Mouse (Mus musculus): ENCODE measurements around the gene Slc35a5. TPM values are rescaled to one million over a fixed set of nuclear protein-coding genes. Genes with fewer than 3 reads are reported as not detected.

Gene Slc35a5
- polyA plus RNA-seq (2015; fragmentation: Nextera tagmentation; extraction: Ambion mirVana): 15.6 and 21.6 TPM in 2 replicates

- Histone ChIP-seq H3K9ac (peak within 1 kb of the TSS; percentile 92), H3K36me3 (peaks cover 9% of the 10 kb centered on the region; the same call in 1 of the 2 replicates), H3K4me1 (peaks cover 16% of the 10 kb centered on the region), H3K4me2 (peak within 1 kb of the TSS; percentile 82), H3K27me3 (no peaks in the 10 kb centered on the region), H3K9me3 (no peaks in the 10 kb centered on the region), H3K27ac (peak within 1 kb of the TSS; percentile 90), H3K4me3 (peak within 1 kb of the TSS; percentile 92)
- WGBS: under 1% methylated on average over 63 of the region's 64 CpGs
- peak; percentile 99 for ATAC-seq (ENCODE audit: insufficient number of reproducible peaks, insufficient read depth, low FRiP score, low TSS enrichment, low read depth)
These were observed at the start of gene Slc35a5, which contains the start of gene Atg3 for GRCm38 (mm10) chr16:45158522-45159388. Slc35a5 (minus strand) TSS chr16:45158706. Atg3 (plus strand) TSS chr16:45158785.

- H3K4me2 ChIP-seq: no peak overlapping the region
- no peaks in the 10 kb centered on the region for H3K36me3 ChIP-seq
- no peak overlapping the region for H3K9ac ChIP-seq
- H3K27me3 ChIP-seq: no peaks in the 10 kb centered on the region
- H3K27ac ChIP-seq: no peak overlapping the region
- H3K4me1 ChIP-seq: no peaks in the 10 kb centered on the region
- WGBS: 84% methylated on average over 12 of the region's 12 CpGs
- H3K9me3 ChIP-seq: no peaks in the 10 kb centered on the region
- no peak overlapping the region for H3K4me3 ChIP-seq
- ATAC-seq (ENCODE audit: insufficient number of reproducible peaks, insufficient read depth, low FRiP score, low TSS enrichment, low read depth): no peak
These were observed 46.6 kb upstream of the Slc35a5 start for GRCm38 (mm10) chr16:45204859-45205670.

- 85% methylated on average over 4 of the region's 4 CpGs for WGBS
- no peak overlapping the region for H3K4me2 ChIP-seq
- no peaks in the 10 kb centered on the region for H3K36me3 ChIP-seq
- H3K9ac ChIP-seq: no peak overlapping the region
- no peaks in the 10 kb centered on the region for H3K9me3 ChIP-seq
- no peak for ATAC-seq (ENCODE audit: insufficient number of reproducible peaks, insufficient read depth, low FRiP score, low TSS enrichment, low read depth)
- no peak overlapping the region for H3K4me3 ChIP-seq
- H3K27ac ChIP-seq: no peak overlapping the region
- H3K27me3 ChIP-seq: no peaks in the 10 kb centered on the region
- no peaks in the 10 kb centered on the region for H3K4me1 ChIP-seq
These were observed 45.9 kb upstream of the Slc35a5 start for GRCm38 (mm10) chr16:45204438-45204837.

GRCm38 (mm10) chr16:45201395-45201794 is 42.9 kb upstream of the Slc35a5 start:
- Histone ChIP-seq H3K9ac (no peak overlapping the region), H3K36me3 (no peaks in the 10 kb centered on the region), H3K4me1 (no peaks in the 10 kb centered on the region), H3K27me3 (no peaks in the 10 kb centered on the region), H3K4me2 (no peak overlapping the region), H3K27ac (no peak overlapping the region), H3K4me3 (no peak overlapping the region), H3K9me3 (no peaks in the 10 kb centered on the region)
- WGBS: 86% methylated on average over 2 of the region's 2 CpGs
- no peak for ATAC-seq (ENCODE audit: insufficient number of reproducible peaks, insufficient read depth, low FRiP score, low TSS enrichment, low read depth)

- ATAC-seq (ENCODE audit: insufficient number of reproducible peaks, insufficient read depth, low FRiP score, low TSS enrichment, low read depth): no peak
- Histone ChIP-seq H3K9me3 (no peaks in the 10 kb centered on the region), H3K4me1 (no peaks in the 10 kb centered on the region), H3K4me3 (no peak overlapping the region), H3K27ac (no peak overlapping the region), H3K9ac (no peak overlapping the region), H3K4me2 (no peak overlapping the region), H3K36me3 (no peaks in the 10 kb centered on the region), H3K27me3 (no peaks in the 10 kb centered on the region)
- WGBS: 29% methylated on average over 6 of the region's 6 CpGs
These were observed 38.3 kb upstream of the Slc35a5 start for GRCm38 (mm10) chr16:45196816-45197215.

- no peak for ATAC-seq (ENCODE audit: insufficient number of reproducible peaks, insufficient read depth, low FRiP score, low TSS enrichment, low read depth)
These were observed 34.1 kb upstream of the Slc35a5 start for GRCm38 (mm10) chr16:45192613-45193012.

GRCm38 (mm10) chr16:45181824-45182223 is 23.3 kb upstream of the Slc35a5 start:
- Histone ChIP-seq H3K27me3 (no peaks in the 10 kb centered on the region), H3K4me1 (no peaks in the 10 kb centered on the region), H3K36me3 (peaks cover 25% of the 10 kb centered on the region), H3K4me2 (no peak overlapping the region), H3K4me3 (no peak overlapping the region), H3K9me3 (no peaks in the 10 kb centered on the region), H3K9ac (no peak overlapping the region), H3K27ac (no peak overlapping the region)
- no peak for ATAC-seq (ENCODE audit: insufficient number of reproducible peaks, insufficient read depth, low FRiP score, low TSS enrichment, low read depth)
- 89% methylated on average over 5 of the region's 5 CpGs for WGBS

More at GRCm38 (mm10) chr16:45192613-45193012, 34.1 kb upstream of the Slc35a5 start:
- peaks cover 14% of the 10 kb centered on the region for H3K36me3 ChIP-seq
- no peak overlapping the region for H3K4me2 ChIP-seq
- no peaks in the 10 kb centered on the region for H3K9me3 ChIP-seq
- H3K4me3 ChIP-seq: no peak overlapping the region
- WGBS: 8% methylated on average over 1 of the region's 1 CpGs
- no peaks in the 10 kb centered on the region for H3K4me1 ChIP-seq
- H3K27ac ChIP-seq: no peak overlapping the region
- no peak overlapping the region for H3K9ac ChIP-seq
- H3K27me3 ChIP-seq: no peaks in the 10 kb centered on the region

- no peak overlapping the region for H3K27ac ChIP-seq
- no peaks in the 10 kb centered on the region for H3K4me1 ChIP-seq
- H3K4me2 ChIP-seq: no peak overlapping the region
- H3K36me3 ChIP-seq: peaks cover 14% of the 10 kb centered on the region
- WGBS: 93% methylated on average over 2 of the region's 2 CpGs
- no peaks in the 10 kb centered on the region for H3K9me3 ChIP-seq
- no peak overlapping the region for H3K4me3 ChIP-seq
- no peak for ATAC-seq (ENCODE audit: insufficient number of reproducible peaks, insufficient read depth, low FRiP score, low TSS enrichment, low read depth)
- H3K27me3 ChIP-seq: no peaks in the 10 kb centered on the region
- no peak overlapping the region for H3K9ac ChIP-seq
These were observed 20.0 kb upstream of the Slc35a5 start for GRCm38 (mm10) chr16:45178552-45178951.

- Histone ChIP-seq H3K36me3 (peaks cover 7% of the 10 kb centered on the region; the same call in 1 of the 2 replicates), H3K9me3 (no peaks in the 10 kb centered on the region), H3K27me3 (no peaks in the 10 kb centered on the region), H3K27ac (peak overlapping the region; percentile 90), H3K4me2 (peak overlapping the region; percentile 82), H3K4me1 (peaks cover 16% of the 10 kb centered on the region), H3K9ac (peak overlapping the region; percentile 92), H3K4me3 (peak overlapping the region; percentile 92)
- 4% methylated on average over 11 of the region's 11 CpGs for WGBS
- ATAC-seq (ENCODE audit: insufficient number of reproducible peaks, insufficient read depth, low FRiP score, low TSS enrichment, low read depth): no peak
These were observed 847 bp upstream of the Slc35a5 start for GRCm38 (mm10) chr16:45159389-45159716.

- Histone ChIP-seq H3K36me3 (peaks cover 9% of the 10 kb centered on the region; the same call in 1 of the 2 replicates), H3K4me3 (peak overlapping the region; percentile 92), H3K9ac (peak overlapping the region; percentile 82), H3K9me3 (no peaks in the 10 kb centered on the region), H3K27me3 (no peaks in the 10 kb centered on the region), H3K27ac (peak overlapping the region; percentile 90), H3K4me1 (peaks cover 16% of the 10 kb centered on the region), H3K4me2 (peak overlapping the region; percentile 82)
- peak; percentile 64 for ATAC-seq (ENCODE audit: insufficient number of reproducible peaks, insufficient read depth, low FRiP score, low TSS enrichment, low read depth)
- WGBS: under 1% methylated on average over 20 of the region's 20 CpGs
These were observed 377 bp downstream of the Slc35a5 start for GRCm38 (mm10) chr16:45158136-45158521.

GRCm38 (mm10) chr16:45154741-45155250 is 3.7 kb downstream of the Slc35a5 start:
- H3K4me2 ChIP-seq: no peak overlapping the region
- WGBS: 88% methylated on average over 3 of the region's 3 CpGs
- no peak overlapping the region for H3K27ac ChIP-seq
- no peaks in the 10 kb centered on the region for H3K27me3 ChIP-seq
- no peak overlapping the region for H3K4me3 ChIP-seq
- H3K9me3 ChIP-seq: no peaks in the 10 kb centered on the region
- H3K9ac ChIP-seq: no peak overlapping the region
- ATAC-seq (ENCODE audit: insufficient number of reproducible peaks, insufficient read depth, low FRiP score, low TSS enrichment, low read depth): no peak
- H3K36me3 ChIP-seq: peaks cover 23% of the 10 kb centered on the region
- peaks cover 9% of the 10 kb centered on the region for H3K4me1 ChIP-seq
